Mouse (Mus musculus) neural tube, embryonic 10.5 days (tissue): ENCODE measurements around the gene P2ry6.
A peak's percentile ranks its signal among the peaks of the same experiment; 100 is the strongest.

Experiments used
- DNase-seq: peaks from one replicate; pipeline ENCODE4 v3.0.0-alpha.2; 2017; ENCODE audit warnings: low spot score; ENCODE audit errors: extremely low spot score

Gene P2ry6

GRCm38 (mm10) chr7:100974135-100974903 lies at the start of gene P2ry6:
TSS of gene P2ry6 (minus strand) at chr7:100974649.
- peak; percentile 31 for DNase-seq

DNA sequence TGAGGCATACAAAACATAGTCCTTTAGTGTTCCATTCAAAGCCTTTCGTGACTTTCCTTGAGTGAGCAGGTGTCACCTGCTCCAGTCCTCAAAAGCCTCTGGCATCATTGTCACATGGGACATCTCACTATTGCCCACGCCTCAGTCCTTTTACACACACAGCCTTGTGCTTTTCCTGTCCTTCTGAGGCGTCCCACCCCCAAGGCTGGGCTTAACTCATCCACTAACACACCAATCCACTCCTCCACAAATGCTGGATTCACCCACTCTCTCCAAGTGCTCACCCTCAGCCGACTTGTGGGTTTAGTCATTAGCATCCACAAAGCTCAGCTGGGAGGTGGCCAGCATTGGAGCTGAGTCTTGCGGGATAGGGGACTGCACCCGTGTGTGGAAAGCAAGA lies 43.0 kb upstream of the P2ry6 start:
- no peak for DNase-seq

GRCm38 (mm10) chr7:101017021-101017461 lies 42.6 kb upstream of the P2ry6 start:
- no peak for DNase-seq

DNA sequence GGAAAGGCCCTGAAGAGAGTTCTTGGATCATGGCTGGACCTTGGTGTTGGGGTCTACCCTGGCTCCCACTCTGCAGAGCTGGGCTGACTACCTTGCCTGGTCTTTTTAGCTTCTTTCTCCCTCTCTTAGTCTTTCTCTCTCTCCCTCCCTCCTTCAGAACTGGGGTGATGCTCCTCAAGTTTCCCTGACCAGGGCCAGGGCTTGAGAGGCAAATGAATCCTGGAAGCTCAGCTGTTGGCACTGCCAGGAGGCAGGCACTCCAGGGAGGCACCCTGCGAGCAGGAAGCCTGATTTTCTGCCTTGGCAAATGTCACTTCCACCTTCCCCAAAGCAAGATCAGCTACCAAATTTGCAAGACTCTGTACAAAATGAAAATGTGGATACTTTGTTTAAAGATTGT lies 40.5 kb upstream of the P2ry6 start:
- no peak for DNase-seq

DNA sequence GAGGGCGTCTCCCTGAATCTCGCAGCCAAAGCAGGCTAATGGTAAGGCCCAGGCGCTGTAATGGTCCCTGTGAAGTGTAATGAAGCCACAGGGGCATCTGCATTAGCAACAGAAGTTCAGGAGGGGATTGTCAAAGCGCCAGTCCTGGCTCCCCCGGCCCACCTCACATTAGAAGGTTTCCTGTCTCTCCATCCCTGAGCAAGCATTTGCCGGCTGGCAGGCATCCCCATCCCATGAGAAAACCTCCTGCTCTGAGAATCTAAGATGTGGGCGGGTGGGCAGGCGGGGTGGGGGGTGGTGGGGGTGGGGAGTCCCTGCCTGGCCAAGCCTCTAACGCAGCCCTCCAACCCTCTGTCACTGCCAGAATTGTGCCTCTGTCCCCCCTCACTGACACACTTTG lies 39.6 kb upstream of the P2ry6 start:
- DNase-seq, result no peak

DNA sequence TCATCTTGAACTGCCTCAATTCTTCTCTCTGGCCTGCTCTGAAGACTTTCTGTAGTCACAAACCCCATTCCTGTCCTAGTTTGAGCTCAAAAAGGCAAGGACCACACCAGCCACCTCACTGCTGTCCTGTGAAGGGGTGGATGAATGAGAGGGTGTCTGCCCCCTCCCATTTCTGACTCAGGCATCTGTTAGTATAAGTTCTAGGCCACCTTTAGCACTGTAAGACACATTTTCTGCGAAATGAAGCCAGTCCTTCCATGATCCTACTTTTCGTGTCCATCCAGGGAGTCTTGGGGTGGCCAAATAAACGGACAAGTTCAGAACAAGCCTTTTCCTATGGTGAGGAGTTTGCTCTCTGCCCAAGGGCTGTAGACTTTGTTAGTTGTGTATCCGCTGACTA lies 38.1 kb upstream of the P2ry6 start, which contains the start of gene P2ry2:
P2ry2 (minus strand) TSS at position 326 of the 400 bp plus-strand sequence.
- peak; percentile 18 for DNase-seq

GRCm38 (mm10) chr7:101011681-101012367 lies 37.4 kb upstream of the P2ry6 start:
- DNase-seq, result peak; percentile 73

GRCm38 (mm10) chr7:101010741-101011140 lies 36.3 kb upstream of the P2ry6 start:
- DNase-seq, result no peak

- no peak for DNase-seq
Observed at GRCm38 (mm10) chr7:101006201-101006600, 31.8 kb upstream of the P2ry6 start.

GRCm38 (mm10) chr7:101005119-101005518 lies 30.7 kb upstream of the P2ry6 start:
- DNase-seq, result no peak

DNA sequence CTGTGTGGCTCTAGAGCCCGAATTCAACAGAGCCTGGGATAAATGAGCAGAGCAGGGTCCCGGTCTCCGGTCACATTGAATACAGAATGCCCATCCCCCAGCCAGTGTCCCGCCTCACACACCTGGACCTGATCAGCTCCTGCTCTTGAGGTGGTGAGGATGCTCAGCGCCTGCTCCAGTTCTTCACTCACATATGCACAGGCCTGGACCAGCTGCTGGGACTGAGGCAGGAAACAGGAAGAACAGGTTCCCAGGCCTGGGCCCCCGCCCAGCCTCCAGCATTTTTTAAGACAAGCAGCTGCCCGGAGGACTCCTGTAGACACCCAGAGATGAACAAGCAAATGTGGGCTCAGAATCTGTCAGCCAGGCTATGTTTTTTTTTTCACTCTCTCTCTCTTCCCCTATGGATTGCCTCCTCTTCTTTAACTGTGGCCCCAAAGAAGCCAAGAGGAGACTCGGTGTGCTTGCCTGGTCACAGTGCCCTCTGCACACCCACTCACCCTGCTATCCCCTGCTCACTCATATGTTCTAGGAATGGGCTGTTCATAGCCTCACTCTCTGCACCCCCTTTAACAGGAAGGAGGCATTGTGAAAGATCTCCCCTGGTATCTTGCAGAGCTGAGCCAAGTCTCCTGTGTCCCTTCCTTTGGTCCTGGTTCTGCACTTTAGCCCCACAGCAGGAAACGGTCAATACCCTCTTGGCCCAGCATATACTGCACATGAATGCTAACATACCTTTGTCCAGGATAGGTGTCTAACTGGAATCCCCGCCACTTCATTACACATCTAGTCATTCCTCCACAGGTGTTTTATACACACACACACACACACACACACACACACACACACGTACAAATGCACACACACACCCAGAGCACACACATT lies 29.2 kb upstream of the P2ry6 start:
- DNase-seq, result no peak

- DNase-seq, result no peak
Observed at GRCm38 (mm10) chr7:101002274-101002673, 27.8 kb upstream of the P2ry6 start.

- no peak for DNase-seq
Observed at GRCm38 (mm10) chr7:100999623-101000022, 25.2 kb upstream of the P2ry6 start.

DNA sequence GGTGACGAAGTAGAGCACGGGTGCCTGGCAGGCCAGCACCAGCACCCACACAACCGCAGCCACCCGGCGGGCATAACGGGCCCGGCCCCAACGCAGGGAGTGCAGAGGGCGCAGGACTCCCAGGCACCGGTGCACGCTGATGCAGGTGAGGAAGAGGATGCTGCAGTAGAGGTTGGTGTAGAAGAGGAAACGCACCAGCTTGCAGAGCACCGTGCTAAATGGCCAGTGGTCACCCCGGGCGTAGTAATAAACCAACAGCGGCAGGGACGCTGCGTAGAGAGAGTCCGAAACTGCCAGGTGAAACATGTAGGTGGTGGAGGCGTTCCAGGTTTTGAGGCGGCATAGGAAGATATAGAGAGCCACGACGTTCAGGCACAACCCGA lies 24.1 kb upstream of the P2ry6 start:
- no peak for DNase-seq

- DNase-seq, result no peak
Observed at GRCm38 (mm10) chr7:100997951-100998577, 23.6 kb upstream of the P2ry6 start.

DNA sequence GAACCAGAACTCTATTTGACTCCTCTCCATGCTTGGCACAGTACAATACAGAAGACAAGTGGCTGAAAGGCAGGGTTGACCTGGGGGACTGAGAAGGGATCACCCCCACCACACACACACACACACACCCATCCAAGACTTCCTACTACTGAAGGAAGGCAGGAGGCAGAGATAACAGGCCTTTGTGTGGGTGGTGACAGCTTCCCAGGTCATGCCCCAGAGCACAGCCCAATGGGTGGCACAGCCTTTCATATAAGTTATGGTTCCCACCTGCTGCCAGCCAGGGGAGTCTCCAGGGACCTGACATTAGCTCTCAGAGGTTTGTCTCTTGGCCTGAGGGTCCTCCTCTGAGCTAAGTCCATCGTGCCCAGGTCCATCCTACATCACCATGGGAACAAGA lies 22.8 kb upstream of the P2ry6 start:
- no peak for DNase-seq

GRCm38 (mm10) chr7:100995951-100996350 lies 21.5 kb upstream of the P2ry6 start:
- no peak for DNase-seq

- DNase-seq, result no peak
Observed at GRCm38 (mm10) chr7:100995260-100995864, 20.9 kb upstream of the P2ry6 start.

DNA sequence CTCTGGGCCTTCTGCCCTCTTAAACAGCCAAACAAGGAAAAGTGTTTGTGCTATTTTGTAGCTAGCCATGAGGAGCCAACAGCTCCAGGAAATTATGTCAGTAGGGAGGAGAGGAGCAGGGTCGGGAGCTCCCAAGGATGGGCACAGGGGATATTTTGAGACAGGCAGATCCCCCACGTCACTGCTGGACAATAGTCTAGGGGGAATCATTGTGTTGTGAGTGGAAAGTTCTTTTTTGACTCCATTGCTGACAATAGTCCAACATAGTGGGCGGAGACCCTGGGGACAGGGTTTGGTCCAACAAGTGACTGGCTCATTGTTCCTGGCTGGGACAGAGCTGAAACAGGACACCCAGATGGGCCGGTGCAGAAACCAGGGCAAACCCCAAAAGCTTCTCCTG lies 18.7 kb upstream of the P2ry6 start:
- no peak for DNase-seq

- no peak for DNase-seq
Observed at GRCm38 (mm10) chr7:100991972-100992371, 17.5 kb upstream of the P2ry6 start.
